Mouse (Mus musculus) c-Kit-negative CD71-positive TER-119-positive erythroid progenitor cells, embryonic 14.5 days (primary cell): Measurements from ENCODE around the gene Gpr137c.

Source experiments
- DNase-seq: peaks from one replicate; pipeline ENCODE4 v3.0.0-alpha.2; 2013; ENCODE audit warnings: low read depth, low spot score

The Gpr137c gene

GRCm38 (mm10) chr14:45219281-45220089 is at the start of gene Gpr137c:
TSS of gene Gpr137c (plus strand) at chr14:45219717.
- DNase-seq, result peak; percentile 72

DNA sequence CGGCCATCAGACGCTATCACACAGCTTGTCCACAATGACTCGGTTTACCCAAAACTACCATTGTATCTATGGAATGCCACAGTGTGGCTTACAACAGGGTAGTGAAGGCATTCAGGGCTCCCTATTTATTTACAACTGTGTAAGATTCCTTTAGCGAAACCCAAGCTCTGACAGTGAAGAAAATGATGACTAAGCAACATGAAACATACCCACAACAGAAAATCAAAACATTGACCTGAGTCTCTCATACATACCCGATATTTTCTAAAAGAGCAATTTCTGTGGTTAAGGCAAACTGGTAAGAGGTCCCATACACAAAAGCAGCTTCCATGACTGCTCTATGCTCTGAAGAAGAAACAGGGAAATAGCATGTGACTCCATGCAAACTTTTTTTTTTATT is 47.3 kb upstream of the Gpr137c start:
- no peak for DNase-seq

DNA sequence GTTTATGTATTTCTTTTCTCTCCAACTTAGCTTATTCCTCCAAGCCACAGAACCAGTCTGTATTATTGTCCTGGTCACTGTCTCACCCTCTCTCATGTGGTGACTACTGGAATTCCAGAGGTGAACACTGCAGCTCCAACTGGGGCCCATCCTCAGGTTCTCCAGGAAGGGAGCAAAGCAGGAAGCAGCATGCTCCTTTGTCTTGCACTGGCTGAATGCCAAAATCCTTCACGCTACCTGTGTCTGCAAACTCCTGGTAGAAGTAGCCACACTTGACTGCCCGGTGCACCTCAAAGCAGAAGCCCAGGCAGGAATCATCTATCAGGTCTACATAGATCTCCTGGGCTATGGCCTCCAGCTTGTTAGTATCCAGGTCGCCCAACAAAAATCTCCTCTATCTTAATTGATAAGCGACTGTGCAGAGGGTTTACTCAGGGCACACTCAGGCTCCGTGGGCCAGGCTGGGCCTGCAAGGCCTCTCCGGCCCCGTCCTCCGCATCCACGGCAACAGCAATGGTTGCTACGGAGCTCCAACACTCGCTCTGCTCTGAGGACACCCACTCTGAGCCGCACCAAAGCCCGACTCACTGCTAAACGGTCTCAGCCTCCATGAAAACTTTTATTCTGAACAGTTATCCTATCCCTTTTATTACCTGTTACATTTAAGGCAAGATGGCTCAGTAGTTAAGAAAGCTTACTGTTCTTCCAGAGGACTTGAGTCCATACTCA is 44.3 kb upstream of the Gpr137c start:
- DNase-seq, result no peak

- DNase-seq, result no peak
These were observed 40.3 kb upstream of the Gpr137c start for GRCm38 (mm10) chr14:45179186-45179585.

GRCm38 (mm10) chr14:45179606-45180005 is 39.9 kb upstream of the Gpr137c start:
- no peak for DNase-seq

GRCm38 (mm10) chr14:45181611-45182010 is 37.9 kb upstream of the Gpr137c start:
- DNase-seq, result no peak

- DNase-seq, result no peak
These were observed 28.5 kb upstream of the Gpr137c start for GRCm38 (mm10) chr14:45190999-45191398.

DNA sequence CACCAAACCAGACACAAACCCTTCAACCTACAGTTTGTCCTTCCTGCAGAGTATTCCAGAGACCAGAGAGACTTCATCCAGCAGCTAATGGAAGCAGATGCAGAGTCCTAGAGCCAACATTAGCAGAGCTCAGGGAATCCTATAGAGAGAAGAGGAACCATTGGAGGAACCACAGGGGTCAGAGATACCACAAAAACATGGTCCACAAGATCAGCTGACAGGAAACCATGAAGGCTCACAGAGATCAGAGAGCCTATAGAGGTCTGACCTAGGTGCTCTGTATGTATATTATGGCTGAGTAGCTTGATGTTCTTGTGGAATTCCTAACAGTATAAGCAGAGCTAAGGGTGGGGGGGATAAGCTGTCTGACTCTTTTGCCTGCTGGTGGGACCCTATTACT is 18.9 kb upstream of the Gpr137c start:
- DNase-seq, result no peak

DNA sequence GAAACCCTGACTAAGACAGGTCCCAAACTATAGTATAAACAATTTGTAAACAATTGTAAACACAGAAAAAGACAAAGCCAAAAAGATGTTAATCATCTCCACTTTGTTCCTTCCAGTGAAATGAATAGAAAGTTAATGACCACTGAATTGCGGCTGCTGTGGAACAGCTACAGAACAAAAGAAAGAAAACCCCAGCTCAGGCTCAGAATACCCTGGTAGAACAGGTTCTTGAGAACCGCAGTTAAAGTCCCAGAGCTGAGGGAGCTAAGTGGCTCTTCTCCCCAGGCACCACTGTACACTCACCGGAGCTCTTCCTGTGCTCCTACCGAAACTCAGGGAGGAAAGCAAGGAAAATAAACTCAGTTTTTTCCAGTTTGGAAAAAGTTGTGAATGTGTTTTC is 8.8 kb upstream of the Gpr137c start:
- no peak for DNase-seq

- DNase-seq, result no peak
These were observed 8.1 kb upstream of the Gpr137c start for GRCm38 (mm10) chr14:45211431-45211830.

DNA sequence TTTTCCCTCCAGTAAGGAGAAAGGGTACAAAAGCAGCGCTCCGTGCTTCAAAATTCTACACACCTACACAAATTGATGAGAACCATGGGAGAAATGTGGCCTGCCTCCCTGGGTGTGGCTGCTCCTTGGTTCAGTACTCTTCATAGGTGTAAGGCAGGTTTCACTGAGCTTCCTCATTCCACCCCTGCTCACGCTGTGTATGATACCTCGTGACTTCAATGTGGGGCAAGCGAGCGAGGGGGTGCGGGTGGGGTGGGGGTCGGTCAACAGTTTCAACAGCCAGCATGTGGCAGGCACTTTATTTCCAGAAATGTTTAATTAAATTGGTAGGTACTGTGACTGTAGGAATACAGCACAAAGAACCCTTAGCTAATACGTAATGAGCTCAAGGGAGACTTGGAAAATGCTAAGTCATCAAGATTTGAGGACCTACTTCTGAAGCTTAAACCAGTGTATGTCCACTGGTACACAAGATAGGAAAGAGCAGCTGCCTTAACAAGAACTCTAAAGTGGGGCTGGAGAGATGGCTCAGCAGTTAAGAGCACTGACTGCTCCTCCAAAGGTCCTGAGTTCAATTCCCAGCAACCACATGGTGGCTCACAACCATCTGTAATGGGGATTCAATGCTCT is 2.7 kb upstream of the Gpr137c start:
- no peak for DNase-seq

GRCm38 (mm10) chr14:45217693-45218092 is 1.8 kb upstream of the Gpr137c start:
- no peak for DNase-seq

- no peak for DNase-seq
These were observed 806 bp downstream of the Gpr137c start, which contains the start of gene Txndc16 for GRCm38 (mm10) chr14:45220090-45220956. TSS of gene Txndc16 (minus strand) at chr14:45220328.

GRCm38 (mm10) chr14:45220957-45221630 is 1.6 kb downstream of the Gpr137c start:
- DNase-seq, result no peak

DNA sequence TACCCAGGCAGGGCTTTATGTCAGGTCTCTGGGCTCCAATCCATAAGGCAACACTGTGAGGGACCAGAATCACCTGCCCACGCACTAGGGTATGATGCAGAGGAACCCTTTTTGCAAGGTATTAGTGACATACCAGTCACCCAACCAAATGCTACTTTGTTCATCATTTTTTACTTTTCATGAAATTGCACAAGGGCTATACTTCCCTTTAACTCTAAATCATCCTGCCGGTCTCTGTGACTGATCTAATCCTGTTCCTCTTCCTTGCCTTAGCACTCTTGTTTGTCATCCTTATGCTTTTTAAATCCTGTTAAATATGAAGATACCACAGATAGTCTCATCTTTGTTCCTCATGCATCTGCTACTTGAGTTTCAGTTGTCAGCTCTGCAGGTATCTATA is 19.5 kb downstream of the Gpr137c start:
- DNase-seq, result no peak

- no peak for DNase-seq
These were observed 22.1 kb downstream of the Gpr137c start for GRCm38 (mm10) chr14:45241613-45242012.

DNA sequence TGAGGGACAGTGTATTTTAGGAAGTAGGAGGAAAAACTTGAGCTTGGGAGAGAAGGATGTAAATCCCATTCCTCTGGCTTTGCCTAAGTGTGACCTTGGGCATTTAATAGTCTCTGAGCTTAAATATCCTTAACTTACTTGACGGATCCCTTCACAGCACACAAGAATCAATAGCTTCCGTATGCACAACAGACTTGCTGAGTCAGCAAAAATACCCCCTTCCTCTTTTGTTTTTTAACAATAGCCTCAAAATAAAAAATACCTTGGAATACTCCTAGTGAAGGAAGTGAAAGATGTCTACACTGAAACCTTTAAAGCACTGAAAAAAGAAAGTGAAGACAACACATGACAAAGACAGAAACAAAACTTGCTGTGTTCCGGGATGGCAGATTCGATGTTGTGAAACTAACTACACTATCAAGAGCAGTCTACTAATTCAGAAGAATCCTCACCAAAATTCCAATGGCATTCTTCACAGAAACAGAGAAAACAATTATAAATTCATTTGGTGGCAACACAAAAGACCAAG is 32.1 kb downstream of the Gpr137c start:
- no peak for DNase-seq

DNA sequence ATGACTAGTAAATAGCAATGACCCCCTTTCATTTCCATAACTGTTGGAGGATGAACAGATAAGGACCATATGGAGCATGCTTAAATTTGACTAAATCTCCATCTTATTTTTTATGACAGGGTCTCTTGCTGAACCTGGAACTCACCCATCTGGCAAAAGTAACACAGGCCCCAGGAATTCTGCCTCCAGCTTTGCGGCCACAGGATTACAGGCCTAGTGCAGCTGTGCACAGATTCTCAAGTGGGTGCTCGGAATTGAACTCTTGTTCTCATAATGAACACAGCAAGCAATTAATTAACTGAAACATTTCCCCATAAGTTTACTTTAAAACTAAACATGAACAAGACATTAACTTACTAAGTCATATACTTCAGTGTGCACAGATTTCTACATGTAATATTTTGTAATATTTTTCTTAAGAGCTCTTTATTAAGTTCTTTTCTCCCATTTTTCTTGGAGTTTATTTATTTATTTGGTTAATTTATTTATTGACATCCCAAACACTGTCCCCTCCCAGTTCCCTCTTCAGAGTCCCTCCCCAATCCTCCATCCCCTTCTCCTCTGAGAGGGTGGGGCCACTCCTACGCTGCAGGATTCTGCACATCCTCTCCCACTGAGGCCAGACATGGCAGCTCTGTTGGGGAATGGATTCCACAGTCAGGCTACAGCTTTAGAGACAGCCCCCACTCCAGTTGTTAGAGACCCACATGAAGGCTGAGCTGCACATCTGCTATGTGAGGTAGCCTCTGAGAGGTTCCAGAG is 44.5 kb downstream of the Gpr137c start:
- no peak for DNase-seq

GRCm38 (mm10) chr14:45275816-45276215 is 56.3 kb downstream of the Gpr137c start:
- DNase-seq, result no peak

DNA sequence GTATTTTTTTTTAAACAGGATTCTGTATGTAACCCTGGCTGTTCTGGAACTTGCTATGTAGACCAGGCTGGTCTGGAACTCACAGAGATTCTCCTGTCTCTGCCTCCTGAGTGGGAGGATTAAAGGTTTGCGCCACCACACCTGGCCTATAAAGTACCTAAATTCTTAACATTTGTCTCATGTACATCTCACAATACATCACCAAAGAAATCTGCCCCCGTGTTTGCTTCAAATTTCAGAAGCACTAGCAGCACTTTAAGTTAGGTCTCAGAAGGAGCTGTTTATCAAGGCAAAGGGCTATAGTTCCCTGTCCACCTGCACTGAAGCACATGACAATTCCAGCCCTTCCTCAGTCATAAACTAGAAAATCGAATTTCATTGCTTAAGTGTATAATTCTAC is 62.5 kb downstream of the Gpr137c start:
- no peak for DNase-seq
